Mouse (Mus musculus) heart, embryonic 15.5 days (tissue): ENCODE measurements around the gene Olfr44. TPM values are rescaled to one million over a fixed set of nuclear protein-coding genes. Genes with fewer than 3 reads are reported as not detected.

Experiments used
- ATAC-seq: fragments of 200-750 bp; cut with Nextera tagmentation; replicated peaks from 2 replicates; pipeline ENCODE4 v1.8.0; 2017; ENCODE audit warnings: low read depth, moderate TSS enrichment; ENCODE audit not compliant: insufficient number of reproducible peaks, insufficient read depth, low FRiP score
- H3K27ac ChIP-seq: fragments of 300-500 bp; sonication (generic); 2 replicates; pipeline ENCODE4 v1.5.1; 2015; ENCODE audit warnings: mild to moderate bottlenecking, inconsistent platforms
- H3K27me3 ChIP-seq: fragments of 300-500 bp; sonication (generic); 2 replicates; pipeline ENCODE4 v1.6.1; 2015; ENCODE audit warnings: inconsistent platforms
- H3K36me3 ChIP-seq: fragments of 300-500 bp; sonication (generic); 2 replicates; pipeline ENCODE4 v1.6.1; 2015; ENCODE audit warnings: mild to moderate bottlenecking, inconsistent platforms
- H3K4me1 ChIP-seq: fragments of 300-500 bp; sonication (generic); replicated peaks from 2 replicates; pipeline ENCODE4 v1.6.1; 2015; ENCODE audit warnings: inconsistent platforms
- H3K4me2 ChIP-seq: fragments of 300-500 bp; sonication (generic); 2 replicates; pipeline ENCODE4 v1.6.1; 2015; ENCODE audit warnings: inconsistent platforms, mild to moderate bottlenecking, moderate library complexity
- H3K4me3 ChIP-seq: fragments of 300-500 bp; sonication (generic); 2 replicates; pipeline ENCODE4 v1.5.1; 2015; ENCODE audit warnings: mild to moderate bottlenecking, inconsistent platforms
- H3K9ac ChIP-seq: fragments of 300-500 bp; sonication (generic); 2 replicates; pipeline ENCODE4 v1.6.1; 2015; ENCODE audit warnings: mild to moderate bottlenecking, inconsistent platforms
- H3K9me3 ChIP-seq: fragments of 300-500 bp; sonication (generic); replicated peaks from 2 replicates; pipeline ENCODE4 v1.6.1; 2016; ENCODE audit warnings: inconsistent platforms
- WGBS: fragments of 180-500 bp; shearing (Covaris S2); methylation state at CpG from one replicate; pipeline ENCODE4 v1.1.7; 2015; ENCODE audit warnings: mixed read lengths; 5-methylcytosine and 5-hydroxymethylcytosine counted together
- polyA plus RNA-seq: library from polyadenylated mRNA; unstranded; fragments of >200 nt; fragmentation: Nextera tagmentation; extraction: Ambion mirVana; gene quantifications from 2 replicates; pipeline ENCODE4 v1.2.1, GENCODE M21; 2015

Gene Olfr44
- not detected in 2 replicates for polyA plus RNA-seq

DNA sequence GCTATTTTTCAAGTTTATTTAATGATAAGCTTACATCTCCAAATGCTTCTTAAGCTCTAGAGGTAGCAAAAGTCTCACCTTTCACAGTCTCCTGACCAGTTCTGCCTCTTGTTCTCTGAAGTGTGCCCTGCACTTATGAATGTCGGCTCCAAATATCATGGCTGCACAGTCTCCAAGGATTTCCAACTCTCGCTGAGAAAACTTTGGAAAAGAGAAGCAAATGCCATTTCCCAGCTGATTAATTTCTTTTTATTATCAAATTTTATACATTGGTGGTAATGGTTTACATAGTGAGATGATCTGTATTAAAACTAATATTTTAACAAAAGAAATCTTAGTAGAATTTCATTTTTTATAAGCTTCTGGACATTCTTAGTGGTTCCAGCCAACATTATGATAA, at the start of gene Olfr44:
Gene Olfr44, minus strand, starts transcription at position 101 of the 400 bp plus-strand sequence.
- H3K9me3 ChIP-seq = no peaks in the 10 kb centered on the region
- no peak within 1 kb of the TSS for H3K27ac ChIP-seq
- WGBS = 76% methylated on average over 2 of the region's 2 CpGs
- H3K4me3 ChIP-seq = no peak within 1 kb of the TSS
- H3K4me2 ChIP-seq = no peak within 1 kb of the TSS
- no peak within 1 kb of the TSS for H3K9ac ChIP-seq
- no peak for ATAC-seq
- no peaks in the 10 kb centered on the region for H3K36me3 ChIP-seq
- H3K27me3 ChIP-seq = no peaks in the 10 kb centered on the region
- H3K4me1 ChIP-seq = no peaks in the 10 kb centered on the region

DNA sequence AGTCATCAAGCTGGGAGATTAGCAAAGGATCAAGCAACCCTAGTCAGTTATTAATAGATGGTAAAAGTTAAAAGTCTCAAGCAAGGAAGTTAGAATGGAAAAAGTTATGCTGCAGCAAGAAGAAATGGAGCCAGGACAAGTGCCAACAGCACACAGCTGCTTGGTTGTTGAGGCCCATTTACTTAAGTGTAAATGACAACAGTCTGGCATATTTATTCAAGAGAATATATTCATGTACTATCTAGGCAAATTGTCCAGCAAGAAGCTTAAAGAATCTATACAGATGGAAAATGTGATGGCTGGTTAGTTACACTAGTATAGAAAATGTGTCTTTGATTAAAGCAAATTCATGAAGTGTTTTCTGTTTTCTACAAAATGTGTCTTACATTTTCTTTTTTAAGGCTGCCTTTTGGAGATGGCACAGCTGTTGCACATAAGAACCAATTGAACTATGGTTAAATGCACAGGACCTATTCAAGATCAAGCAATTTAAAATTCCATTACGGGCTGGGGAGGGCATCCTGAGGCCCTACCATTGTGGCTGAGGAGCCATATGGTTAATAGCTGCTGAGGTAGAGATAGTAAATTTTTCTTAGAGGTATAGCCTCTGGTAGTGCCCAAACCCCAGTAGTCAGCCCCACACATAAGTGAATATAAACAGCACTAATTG, 30.0 kb upstream of the Olfr44 start:
- Histone ChIP-seq H3K27ac (no peak overlapping the region), H3K4me2 (no peak overlapping the region), H3K9ac (no peak overlapping the region), H3K9me3 (no peaks in the 10 kb centered on the region), H3K27me3 (no peaks in the 10 kb centered on the region), H3K4me3 (no peak overlapping the region), H3K36me3 (no peaks in the 10 kb centered on the region), H3K4me1 (no peaks in the 10 kb centered on the region)
- 78% methylated on average over 1 of the region's 1 CpGs for WGBS
- ATAC-seq = no peak

DNA sequence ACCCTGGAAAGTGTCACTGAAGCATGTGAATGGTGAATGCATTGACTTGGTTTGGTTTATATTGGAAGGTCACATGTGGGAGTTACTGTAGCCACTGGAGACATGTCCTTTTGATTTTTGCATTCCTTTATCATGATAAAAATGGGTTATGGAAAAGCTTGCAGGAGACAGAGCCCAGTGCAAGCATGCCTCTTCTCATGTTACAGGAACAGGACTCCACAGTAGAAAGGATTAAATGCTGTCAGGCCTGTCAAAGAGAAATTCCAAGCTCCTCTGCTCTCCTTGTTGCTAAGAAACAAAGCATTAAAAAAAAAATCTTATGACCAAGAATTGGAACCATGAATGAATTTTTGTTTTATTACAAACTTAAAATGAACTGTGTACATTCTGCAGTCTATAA, 24.8 kb upstream of the Olfr44 start:
- Histone ChIP-seq H3K27ac (no peak overlapping the region), H3K27me3 (no peaks in the 10 kb centered on the region), H3K9me3 (no peaks in the 10 kb centered on the region), H3K4me1 (no peaks in the 10 kb centered on the region), H3K4me3 (no peak overlapping the region), H3K36me3 (no peaks in the 10 kb centered on the region), H3K4me2 (no peak overlapping the region), H3K9ac (no peak overlapping the region)
- ATAC-seq = no peak

DNA sequence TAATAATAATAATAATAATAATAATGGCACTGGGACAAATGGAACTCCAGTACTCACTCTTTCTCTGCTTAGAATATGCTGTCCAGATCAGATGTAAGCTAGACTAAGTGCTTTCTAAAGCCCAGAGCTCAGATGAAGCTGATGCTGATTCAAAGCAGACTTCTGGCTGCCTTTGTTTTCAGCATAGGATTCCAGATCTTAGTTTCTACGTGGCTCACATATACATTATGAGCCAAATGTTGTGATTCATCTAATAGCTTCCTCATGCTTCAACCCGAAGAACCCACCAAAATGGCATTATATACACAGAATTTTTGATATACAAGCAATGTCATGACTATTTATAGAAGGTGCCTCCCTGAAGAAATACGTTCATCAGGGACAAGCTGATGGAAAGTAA, 21.7 kb upstream of the Olfr44 start, which contains the start of gene Olfr957:
Gene Olfr957, minus strand, starts transcription at position 279 of the 400 bp plus-strand sequence.
- 53% methylated on average over 3 of the region's 3 CpGs for WGBS
- Histone ChIP-seq H3K4me1 (no peaks in the 10 kb centered on the region), H3K27ac (no peak within 1 kb of the TSS), H3K9me3 (no peaks in the 10 kb centered on the region), H3K4me3 (no peak within 1 kb of the TSS), H3K36me3 (no peaks in the 10 kb centered on the region), H3K4me2 (no peak within 1 kb of the TSS), H3K9ac (no peak within 1 kb of the TSS), H3K27me3 (no peaks in the 10 kb centered on the region)
- ATAC-seq = no peak

DNA sequence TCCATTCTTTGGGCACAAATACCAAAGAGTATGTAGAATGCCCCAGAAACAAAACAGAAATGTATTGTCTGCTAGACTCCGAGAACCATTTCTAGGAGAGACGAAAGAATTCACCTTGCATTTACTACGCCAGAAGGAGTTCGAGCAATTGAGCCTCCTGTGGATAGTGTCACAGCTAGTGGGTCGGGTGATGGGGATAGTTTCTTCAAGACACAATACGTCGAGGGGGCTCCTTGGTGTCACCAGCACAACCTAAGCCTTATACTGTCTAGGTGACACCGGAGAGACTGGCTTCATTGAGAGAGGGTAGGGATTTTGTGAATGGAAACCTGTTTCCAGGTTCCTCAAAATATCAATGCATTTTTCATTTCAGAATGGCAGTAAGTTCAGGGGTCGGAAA, 15.6 kb upstream of the Olfr44 start:
- Histone ChIP-seq H3K4me2 (no peak overlapping the region), H3K4me1 (no peaks in the 10 kb centered on the region), H3K27ac (no peak overlapping the region), H3K9me3 (no peaks in the 10 kb centered on the region), H3K9ac (no peak overlapping the region), H3K4me3 (no peak overlapping the region), H3K27me3 (no peaks in the 10 kb centered on the region), H3K36me3 (no peaks in the 10 kb centered on the region)
- WGBS = 70% methylated on average over 9 of the region's 9 CpGs
- no peak for ATAC-seq

DNA sequence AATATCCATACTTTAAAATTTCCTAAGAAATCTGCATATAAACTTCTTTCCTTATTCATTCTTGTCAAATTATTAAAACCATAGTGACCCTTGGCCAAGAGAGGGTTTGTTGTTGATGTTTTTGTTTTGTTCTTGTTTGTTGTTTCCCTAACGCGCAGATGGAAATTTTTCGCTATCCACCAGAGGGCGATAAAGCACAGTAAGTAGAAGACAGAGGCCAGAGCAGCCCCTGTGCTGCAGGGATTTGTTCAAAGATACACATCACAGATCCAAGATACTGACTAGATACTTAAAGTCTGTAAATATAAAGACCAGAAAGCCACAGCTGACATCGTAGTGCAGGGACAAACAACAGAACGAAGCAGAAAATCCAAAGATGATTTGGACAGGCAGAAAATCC, 15.2 kb upstream of the Olfr44 start:
- no peak overlapping the region for H3K4me3 ChIP-seq

DNA sequence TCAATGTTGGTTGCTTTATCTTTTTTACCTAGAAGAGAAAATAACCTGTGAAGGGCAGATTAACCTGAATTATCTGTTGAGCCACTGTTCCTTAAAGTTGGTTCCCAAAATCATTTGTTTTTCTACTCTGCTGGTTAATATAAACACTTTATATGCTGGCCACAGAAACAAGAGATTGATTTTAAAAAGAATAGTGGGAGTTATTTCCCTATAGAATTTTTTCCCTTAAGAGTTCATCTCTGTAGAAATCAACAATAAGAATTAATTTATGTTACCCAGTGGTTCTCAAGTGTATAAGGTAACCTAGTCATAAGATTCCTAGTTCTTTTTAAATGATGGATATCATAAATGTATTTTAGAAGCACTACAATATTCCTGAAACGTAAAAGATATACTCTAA, 22.0 kb downstream of the Olfr44 start, which contains the start of gene Olfr955:
Gene Olfr955, minus strand, starts transcription at position 101 of the 400 bp plus-strand sequence.
- no peaks in the 10 kb centered on the region for H3K36me3 ChIP-seq
- no peak within 1 kb of the TSS for H3K4me2 ChIP-seq
- 48% methylated on average over 1 of the region's 1 CpGs for WGBS

More for the DNA sequence above, 15.2 kb upstream of the Olfr44 start:
- WGBS = 10% methylated on average over 6 of the region's 6 CpGs
- ATAC-seq = no peak
- no peak overlapping the region for H3K27ac ChIP-seq
- no peak overlapping the region for H3K4me2 ChIP-seq
- no peaks in the 10 kb centered on the region for H3K27me3 ChIP-seq
- H3K9ac ChIP-seq = no peak overlapping the region
- no peaks in the 10 kb centered on the region for H3K4me1 ChIP-seq
- H3K9me3 ChIP-seq = no peaks in the 10 kb centered on the region
- H3K36me3 ChIP-seq = no peaks in the 10 kb centered on the region

DNA sequence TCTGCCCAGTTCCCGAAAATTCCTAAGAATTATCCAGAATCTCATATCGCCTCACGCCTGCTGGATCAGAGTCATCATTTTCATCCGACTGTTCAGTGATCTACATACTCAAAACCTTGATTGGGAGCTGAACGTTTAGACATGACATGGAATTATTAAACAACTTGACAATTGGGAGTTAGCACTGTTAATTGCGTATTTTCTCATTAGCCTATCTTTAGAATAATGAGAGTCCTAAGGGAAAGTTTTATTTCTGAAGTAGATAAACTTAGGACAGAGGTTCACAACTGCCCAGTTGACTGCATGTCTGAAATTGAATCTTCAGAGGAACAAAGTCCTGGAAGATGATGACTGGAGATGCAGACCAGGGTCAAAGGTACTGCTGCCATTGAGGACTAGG, 37.4 kb downstream of the Olfr44 start, which contains the start of gene Olfr954:
Gene Olfr954, plus strand, starts transcription at position 301 of the 400 bp plus-strand sequence.
- Histone ChIP-seq H3K27me3 (no peaks in the 10 kb centered on the region), H3K9me3 (no peaks in the 10 kb centered on the region), H3K4me3 (no peak within 1 kb of the TSS), H3K36me3 (no peaks in the 10 kb centered on the region), H3K27ac (no peak within 1 kb of the TSS), H3K4me1 (no peaks in the 10 kb centered on the region), H3K9ac (no peak within 1 kb of the TSS), H3K4me2 (no peak within 1 kb of the TSS)
- 74% methylated on average over 6 of the region's 6 CpGs for WGBS
- ATAC-seq = no peak

More for the DNA sequence above, 22.0 kb downstream of the Olfr44 start, which contains the start of gene Olfr955:
- Histone ChIP-seq H3K4me3 (no peak within 1 kb of the TSS), H3K27ac (no peak within 1 kb of the TSS), H3K27me3 (no peaks in the 10 kb centered on the region), H3K9ac (no peak within 1 kb of the TSS), H3K9me3 (no peaks in the 10 kb centered on the region), H3K4me1 (no peaks in the 10 kb centered on the region)
- ATAC-seq = no peak

Other genes starting within 250 kb of the Olfr44 start
- not detected in 2 replicates for gene Olfr1537, start 244.0 kb downstream of the Olfr44 start, polyA plus RNA-seq
- not detected in 2 replicates for gene Olfr945, start 217.2 kb downstream of the Olfr44 start, polyA plus RNA-seq
- not detected in 2 replicates for gene Olfr948, start 167.9 kb downstream of the Olfr44 start, polyA plus RNA-seq
- gene Olfr951, start 106.6 kb downstream of the Olfr44 start, polyA plus RNA-seq = not detected in 2 replicates
- gene Olfr952, start 66.8 kb downstream of the Olfr44 start, polyA plus RNA-seq = not detected in 2 replicates
- not detected in 2 replicates for gene Olfr954, start 37.3 kb downstream of the Olfr44 start, polyA plus RNA-seq
- not detected in 2 replicates for gene Olfr955, start 22.1 kb downstream of the Olfr44 start, polyA plus RNA-seq
- gene Olfr957, start 21.8 kb upstream of the Olfr44 start, polyA plus RNA-seq = not detected in 2 replicates
- not detected in 2 replicates for gene Olfr958, start 60.1 kb upstream of the Olfr44 start, polyA plus RNA-seq
- gene Olfr959, start 81.6 kb upstream of the Olfr44 start, polyA plus RNA-seq = not detected in 2 replicates
- 8.2 and 11.3 TPM in 2 replicates for gene AW551984, start 110.4 kb upstream of the Olfr44 start, polyA plus RNA-seq
- gene Olfr148, start 116.7 kb upstream of the Olfr44 start, polyA plus RNA-seq = not detected in 2 replicates
- not detected in 2 replicates for gene Olfr960, start 127.4 kb upstream of the Olfr44 start, polyA plus RNA-seq
- not detected in 2 replicates for gene Olfr961, start 151.1 kb upstream of the Olfr44 start, polyA plus RNA-seq
- not detected in 2 replicates for gene Olfr963, start 173.2 kb upstream of the Olfr44 start, polyA plus RNA-seq
- gene Olfr149, start 213.1 kb upstream of the Olfr44 start, polyA plus RNA-seq = not detected in 2 replicates
- gene Olfr965, start 217.4 kb upstream of the Olfr44 start, polyA plus RNA-seq = not detected in 2 replicates
- gene Olfr150, start 237.0 kb upstream of the Olfr44 start, polyA plus RNA-seq = not detected in 2 replicates